ENCODE assay signal across 9 mouse cellular contexts in genomic region chr11:19947626-19948135, GRCm38 (mm10). TPM values are rescaled to one million over a fixed set of nuclear protein-coding genes. Genes with fewer than 3 reads are reported as not detected.
DNase-seq lines count a peak whose midpoint lies in the region; ATAC-seq lines count a peak whose summit lies in the region.
"Had no signal": no experiment of that assay in that cellular context is flagged by ENCODE, and none has a peak within 500 bp of the region (broad histone marks: within the 10 kb centered on the region; RNA-seq: fewer than 3 reads in every experiment).

No protein-coding gene starts in this region.

- H3K4me3 ChIP-seq in heart, embryonic 10.5 days: no peak overlapping the region
- H3K4me3 ChIP-seq: embryonic facial prominence, embryonic 12.5 days had no signal

- H3K4me1 ChIP-seq in heart, embryonic 10.5 days: peaks cover 60% of the 10 kb centered on the region

- H3K27ac ChIP-seq in heart, embryonic 10.5 days: no peak overlapping the region
- H3K27ac ChIP-seq: embryonic facial prominence, embryonic 12.5 days had no signal

- peak; percentile 62 to 66 for DNase-seq in heart, adult 9 months (ENCODE audit: low spot score in 2 of 2)
- no peak for DNase-seq in heart, embryonic 10.5 days (ENCODE audit: low spot score)
- peak; percentile 86 for DNase-seq in adrenal gland, adult 2 months
- peak; percentile 53 to 58 for DNase-seq in cerebellum, postnatal 25 days
- DNase-seq in layer of hippocampus, adult 9-11 months: peak; percentile 92
- no peak for DNase-seq in thymus, adult 18-20 months
- no peak for DNase-seq in yolk sac, embryonic 10.5 days (ENCODE audit: low spot score)

- H3K36me3 ChIP-seq in heart, embryonic 10.5 days: peaks cover 24% of the 10 kb centered on the region

- WGBS in heart, embryonic 10.5 days: 85% methylated on average over 7 of the region's 7 CpGs

- no peak for ATAC-seq in erythroid progenitor cell, adult 5-6 weeks (replicated peaks; ENCODE audit: low FRiP score, poor library complexity, severe bottlenecking)

- no peaks in the 10 kb centered on the region for H3K9me3 ChIP-seq in heart, embryonic 10.5 days
- H3K9me3 ChIP-seq: embryonic facial prominence, embryonic 12.5 days had no signal

- H3K27me3 ChIP-seq in heart, embryonic 10.5 days (ENCODE audit: insufficient read depth, poor library complexity, severe bottlenecking): no peaks in the 10 kb centered on the region
- H3K27me3 ChIP-seq: embryonic facial prominence, embryonic 12.5 days had no signal

RNA-seq across cellular contexts. Expression of gene Spred2, which starts 23.5 kb away (rescaled TPM):
- polyA plus RNA-seq in heart, embryonic 10.5 days (2016; fragmentation: Nextera tagmentation; extraction: Ambion mirVana): 4.4 and 6.7 TPM in 2 replicates
- 10 to 100 TPM; 27.5 to 34.0 TPM for total RNA-seq in adrenal gland, adult 2 months (2021)
- 26.3 and 36.6 TPM in 2 replicates for polyA plus RNA-seq in adrenal gland, adult 2 months (2012; rRNA removed)
- 4.0 and 10.5 TPM in 2 replicates for total RNA-seq in erythroid progenitor cell, adult 5-6 weeks (2015; ENCODE audit: low replicate concordance)
- total RNA-seq in erythroid progenitor cell, adult 5-6 weeks (2017; ENCODE audit: low replicate concordance): 1.0 and 1.6 TPM in 2 replicates

Comparison
In these comparisons a context has a peak if more than half of its experiments do, and no peak if none do; other contexts are left out.
1. DNase-seq: peak in heart, adult 9 months (2 of 2), adrenal gland, adult 2 months (single experiment), cerebellum, postnatal 25 days (2 of 2) and layer of hippocampus, adult 9-11 months (single experiment); none in heart, embryonic 10.5 days (single experiment), thymus, adult 18-20 months (0 of 2) and yolk sac, embryonic 10.5 days (single experiment).